Mouse (Mus musculus) c-Kit-positive CD71-positive TER-119-negative erythroid progenitor cells, embryonic 14.5 days (primary cell): ENCODE results near the gene Fam222b.
A peak's percentile ranks its signal among the peaks of the same experiment; 100 is the strongest.

Source experiments
- DNase-seq: peaks from one replicate; pipeline ENCODE4 v3.0.0-alpha.2; 2013; ENCODE audit warnings: low read depth

The Fam222b gene

GRCm38 (mm10) chr11:78136132-78136531 is 41.7 kb downstream of the Fam222b start:
- no peak for DNase-seq

DNA sequence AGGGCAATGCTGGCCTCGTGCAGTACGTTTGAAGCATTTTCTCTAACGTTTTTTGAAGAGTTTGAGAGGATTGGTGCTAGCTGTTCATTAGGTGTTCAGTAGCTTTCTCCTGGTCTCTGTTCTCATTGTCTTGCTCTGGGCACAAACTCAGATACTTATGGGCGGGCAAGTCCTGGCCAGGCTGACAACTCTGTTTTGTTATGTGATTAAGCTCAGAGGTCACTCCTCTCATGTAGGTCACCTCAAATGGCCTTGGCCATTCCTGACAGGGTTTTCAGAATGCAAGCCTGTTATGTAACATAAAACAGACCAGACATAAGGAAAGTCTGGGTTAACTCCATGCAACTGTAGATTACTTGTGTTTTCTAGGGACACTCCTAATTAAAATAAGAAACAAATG is 43.1 kb downstream of the Fam222b start:
- DNase-seq = no peak

- no peak for DNase-seq
These were observed 43.6 kb downstream of the Fam222b start for GRCm38 (mm10) chr11:78138023-78138422.

- DNase-seq = no peak
These were observed 46.2 kb downstream of the Fam222b start for GRCm38 (mm10) chr11:78140665-78141064.

DNA sequence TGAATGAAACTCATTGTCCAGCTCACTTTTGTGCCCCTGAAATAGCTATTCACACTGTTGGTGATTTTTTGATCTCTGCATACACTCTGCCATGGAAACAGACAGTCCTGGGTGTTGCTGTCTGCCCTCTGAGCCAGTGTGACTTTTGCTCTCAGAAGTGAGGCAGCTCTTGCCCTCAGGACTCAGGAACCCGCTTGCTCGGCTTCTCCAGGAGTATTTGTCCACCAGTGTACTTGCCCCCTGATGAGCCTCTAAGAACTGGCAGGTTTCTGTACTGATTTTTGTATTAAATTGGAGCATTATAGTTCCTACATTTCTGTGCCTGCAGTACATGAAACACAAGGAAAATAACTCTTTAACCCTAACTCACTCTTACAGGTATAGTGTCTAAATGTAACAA is 49.1 kb downstream of the Fam222b start:
- DNase-seq = no peak

DNA sequence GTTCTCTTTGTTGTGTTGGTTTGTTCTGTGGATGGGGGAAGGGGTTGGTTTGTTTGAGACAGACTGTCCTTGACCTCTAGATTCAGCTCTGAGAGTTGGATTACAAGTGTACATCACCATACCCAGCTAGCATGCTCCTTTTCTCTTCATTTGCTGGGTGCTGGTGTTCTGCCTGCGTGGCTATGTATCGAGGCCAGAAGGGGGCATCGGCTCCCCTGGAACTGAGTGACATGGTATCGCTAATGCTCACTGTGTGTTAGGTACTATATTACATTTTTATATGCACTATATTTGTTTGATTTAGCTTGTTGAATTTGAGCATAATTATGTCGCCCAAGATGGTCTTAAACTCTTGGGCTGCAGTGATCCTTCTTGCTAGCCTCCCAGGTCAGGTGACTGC is 51.7 kb downstream of the Fam222b start:
- DNase-seq = no peak

- no peak for DNase-seq
These were observed 52.5 kb downstream of the Fam222b start for GRCm38 (mm10) chr11:78146707-78147543.

GRCm38 (mm10) chr11:78151161-78151560 is 56.7 kb downstream of the Fam222b start:
- peak; percentile 61 for DNase-seq

DNA sequence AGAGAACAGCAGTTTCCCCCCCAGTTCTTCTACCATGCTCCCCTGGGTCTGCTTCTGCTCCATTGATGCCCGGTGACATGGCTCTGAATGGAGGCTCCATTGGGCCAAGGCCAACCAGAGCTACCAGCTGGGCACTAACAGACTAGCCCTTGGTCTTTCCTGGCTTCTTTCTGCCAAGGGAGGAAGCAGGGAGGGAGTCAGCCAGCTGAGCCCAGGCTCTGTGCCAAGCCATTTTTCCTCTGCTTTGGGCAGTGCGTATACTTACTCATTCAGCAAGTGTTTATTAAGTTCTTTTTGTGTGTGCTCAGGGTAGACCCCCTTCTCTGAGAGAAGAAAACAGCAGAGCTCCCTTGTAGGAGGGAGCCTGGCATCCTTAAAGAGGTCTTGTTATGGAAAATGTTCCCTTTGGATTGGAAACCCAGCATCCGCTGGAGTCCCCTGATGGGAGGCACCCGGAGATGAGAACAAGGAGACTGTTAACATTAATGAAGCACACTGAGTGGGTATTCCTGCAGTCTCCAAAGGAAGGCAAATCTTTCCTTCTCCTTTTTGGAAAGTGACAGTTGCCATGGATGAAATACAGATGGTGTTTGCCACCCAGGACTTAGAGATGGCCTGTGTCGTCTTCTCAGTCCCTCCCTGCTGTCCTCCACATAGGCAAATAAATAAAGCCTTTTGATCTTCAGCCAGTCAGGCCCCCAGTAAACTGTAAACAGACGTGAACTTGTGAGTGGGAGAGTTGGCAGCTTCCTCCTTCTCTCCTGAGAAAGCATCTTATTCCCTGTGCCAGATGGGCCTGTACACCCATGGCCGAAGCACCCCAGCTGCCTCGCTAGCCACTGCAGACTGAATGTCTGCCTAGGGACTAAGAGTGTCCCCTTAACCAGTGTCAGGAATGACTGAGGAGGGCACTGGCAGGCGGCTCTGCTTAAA is 58.1 kb downstream of the Fam222b start:
- no peak for DNase-seq

DNA sequence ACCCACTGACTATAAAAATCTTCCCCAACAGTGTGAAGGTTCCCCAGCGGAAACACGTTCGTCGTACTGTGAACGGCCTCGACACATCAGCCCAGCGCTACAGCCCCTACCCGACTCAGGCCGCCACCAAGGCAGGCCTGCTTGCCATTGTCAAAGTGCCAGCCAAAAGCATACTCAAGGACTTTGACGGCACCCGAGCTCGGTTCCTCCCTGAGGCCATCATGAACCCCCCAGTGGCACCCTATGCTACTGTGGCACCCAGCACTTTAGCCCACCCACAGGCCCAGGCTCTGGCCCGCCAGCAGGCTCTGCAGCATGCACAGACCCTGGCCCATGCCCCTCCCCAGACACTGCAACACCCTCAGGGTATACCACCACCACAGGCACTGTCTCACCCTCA is 59.3 kb downstream of the Fam222b start:
- no peak for DNase-seq

GRCm38 (mm10) chr11:78155674-78156073 is 61.2 kb downstream of the Fam222b start:
- DNase-seq = no peak

DNA sequence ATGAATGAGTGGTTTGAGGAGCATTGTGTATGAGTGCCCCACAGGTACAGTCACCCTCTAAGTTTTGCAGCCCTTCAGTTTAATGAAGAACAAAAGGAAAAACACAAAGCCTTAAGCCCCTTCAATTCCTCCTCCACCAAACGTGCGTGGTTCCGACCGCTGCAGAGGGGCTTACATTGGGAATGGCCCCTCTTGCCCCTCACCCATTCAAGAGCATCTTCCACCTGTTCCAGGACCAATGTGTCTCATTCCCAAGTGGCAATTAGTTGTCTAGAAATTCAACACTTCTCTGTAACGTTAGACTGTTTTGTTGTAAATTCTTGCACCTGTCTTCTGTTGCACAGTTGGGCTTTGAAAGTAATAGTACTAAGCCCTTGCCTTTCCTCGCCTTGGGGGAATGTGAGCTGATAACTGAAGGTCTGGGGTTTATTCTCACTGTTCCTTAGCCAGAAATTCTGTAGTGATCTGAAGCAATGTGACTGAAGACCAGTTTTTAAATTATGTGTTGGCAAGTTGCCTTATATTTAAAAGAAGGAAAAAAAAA is 61.8 kb downstream of the Fam222b start:
- DNase-seq = no peak

GRCm38 (mm10) chr11:78159096-78159495 is 64.6 kb downstream of the Fam222b start:
- peak; percentile 86 for DNase-seq

- DNase-seq = no peak
These were observed 65.1 kb downstream of the Fam222b start for GRCm38 (mm10) chr11:78159557-78159956.

- DNase-seq = no peak
These were observed 65.7 kb downstream of the Fam222b start for GRCm38 (mm10) chr11:78160171-78160570.

DNA sequence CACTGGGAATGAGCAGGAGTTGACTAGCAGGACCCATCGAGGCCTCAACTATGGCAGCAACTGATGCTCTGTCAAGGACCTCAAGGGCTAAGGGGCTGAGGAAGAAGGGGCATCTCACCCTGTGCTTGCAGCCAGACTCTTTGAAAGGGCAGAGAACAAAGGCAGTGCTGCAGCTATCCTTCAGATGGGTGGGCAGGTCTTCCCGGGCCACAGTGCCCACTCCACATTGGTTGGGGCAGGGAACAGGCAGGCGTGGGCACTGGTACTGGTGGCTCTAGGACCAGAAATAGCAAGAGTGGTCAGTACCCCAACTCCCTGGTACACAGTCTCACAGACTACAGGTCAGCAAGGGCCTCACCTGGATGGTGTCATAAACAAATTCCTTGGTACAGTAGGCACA is 66.2 kb downstream of the Fam222b start:
- DNase-seq = no peak

- no peak for DNase-seq
These were observed 66.7 kb downstream of the Fam222b start for GRCm38 (mm10) chr11:78161169-78161568.

DNA sequence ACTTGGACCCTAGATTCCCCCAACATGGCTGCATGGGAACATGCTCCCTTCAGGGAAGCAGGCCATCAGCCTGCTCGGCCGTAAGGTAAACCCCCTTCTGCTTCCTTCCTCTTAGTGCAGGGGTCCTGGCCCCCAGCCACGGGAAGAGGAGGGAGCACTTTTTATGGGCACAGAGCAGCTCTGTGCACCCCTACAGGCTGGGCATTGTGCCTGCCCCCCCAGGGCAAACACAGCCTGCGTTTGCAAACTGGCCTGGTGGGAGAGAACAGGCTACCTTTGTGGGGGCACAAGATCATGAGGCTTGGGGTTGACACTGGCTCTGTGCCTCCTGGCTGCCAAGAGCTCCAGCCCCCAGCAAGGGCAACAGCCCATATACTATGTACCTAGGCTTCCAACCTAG is 67.5 kb downstream of the Fam222b start:
- no peak for DNase-seq

- DNase-seq = no peak
These were observed 68.0 kb downstream of the Fam222b start for GRCm38 (mm10) chr11:78162504-78162903.

DNA sequence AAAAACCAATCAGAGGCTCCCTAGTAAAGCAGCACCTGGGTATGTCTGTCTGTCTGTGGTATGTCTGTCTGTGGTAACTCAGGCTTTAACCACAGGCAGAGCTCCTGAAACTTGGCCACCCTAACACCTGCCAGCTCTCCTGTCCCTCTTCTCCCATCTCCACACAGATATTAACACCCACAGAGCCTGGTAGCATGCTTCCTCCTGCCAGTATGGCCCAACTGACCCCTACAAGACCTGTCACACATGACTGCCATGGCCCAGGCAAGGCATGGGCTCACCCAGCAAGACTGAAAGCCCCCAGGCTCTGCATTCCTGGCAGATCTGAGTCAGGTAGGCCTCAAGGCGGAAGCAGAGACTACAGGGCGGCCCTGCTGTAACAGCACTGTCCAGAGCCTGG is 68.6 kb downstream of the Fam222b start:
- DNase-seq = no peak

DNA sequence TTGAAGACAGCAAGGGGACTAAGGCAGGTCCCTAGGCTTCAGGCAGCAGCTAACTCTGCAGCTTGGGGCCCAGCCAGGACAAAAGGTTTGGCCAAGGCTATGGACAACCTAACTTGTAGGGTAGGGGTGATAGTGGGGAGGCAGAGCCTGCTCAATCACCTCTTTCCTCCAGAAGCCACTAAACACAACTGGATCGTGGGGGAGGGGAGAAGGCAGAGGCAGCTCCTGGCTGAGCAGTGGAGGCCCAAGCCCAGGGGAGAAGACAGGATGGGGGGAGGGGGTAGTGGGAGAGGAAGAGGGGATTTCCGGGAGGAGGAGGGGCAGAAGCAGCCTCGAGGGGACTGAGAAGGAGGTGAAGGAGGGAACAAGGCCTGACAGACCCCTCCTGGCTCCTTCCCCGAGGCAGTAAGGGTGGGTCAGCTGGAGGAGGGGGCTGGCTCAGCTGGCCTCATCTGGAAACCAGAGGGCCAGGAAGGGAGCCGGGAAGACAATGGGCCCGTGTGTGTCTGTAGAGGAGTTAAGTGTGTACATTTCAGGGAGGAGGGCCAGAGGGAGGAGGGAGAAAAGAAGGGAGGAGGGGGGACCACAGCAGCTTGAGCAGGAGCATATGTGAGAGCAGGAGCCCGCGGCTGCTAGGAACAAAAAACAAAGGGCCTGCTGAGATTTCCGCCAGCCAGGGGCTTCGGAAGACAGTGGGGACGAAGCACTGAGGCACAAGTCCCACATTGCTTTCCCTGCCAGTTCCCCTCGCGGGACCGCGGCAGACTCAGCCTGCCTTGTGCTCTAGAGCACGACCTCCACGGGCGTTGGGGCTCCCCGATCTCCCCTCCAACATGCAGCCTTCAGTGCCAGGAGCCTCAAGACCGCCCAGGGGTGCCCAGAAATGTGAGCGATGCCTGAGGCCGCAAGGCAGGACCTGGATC is 69.5 kb downstream of the Fam222b start:
- no peak for DNase-seq

DNA sequence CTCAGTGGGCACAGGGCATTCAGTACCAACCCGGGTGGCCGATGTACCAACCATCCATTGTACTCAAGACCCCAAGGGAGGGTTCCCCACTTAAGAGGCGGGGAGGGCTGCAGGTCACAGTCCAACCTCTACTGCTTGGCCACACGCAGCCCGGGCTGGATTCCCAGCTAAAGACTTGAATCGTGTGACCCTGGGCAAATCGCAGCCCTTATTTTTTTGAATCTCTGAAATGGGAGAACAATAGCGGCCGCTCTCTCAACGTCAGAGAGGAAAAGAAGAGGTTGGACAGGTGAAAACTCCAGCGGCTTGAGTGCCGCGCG is 70.1 kb downstream of the Fam222b start:
- DNase-seq = no peak
